Mouse (Mus musculus): ENCODE data around the gene Gm5797.
"Not testable (repeated sequence)": the region's sequence is repeated elsewhere in the genome, so short reads cannot be mapped to it uniquely, and the experiment has no call there.

Gene Gm5797

GRCm38 (mm10) chr14:7332295-7332694 is at the start of gene Gm5797:
Gene Gm5797, minus strand, starts transcription at chr14:7332395.
- not testable (repeated sequence) for DNase-seq (ENCODE audit: low spot score)

DNA sequence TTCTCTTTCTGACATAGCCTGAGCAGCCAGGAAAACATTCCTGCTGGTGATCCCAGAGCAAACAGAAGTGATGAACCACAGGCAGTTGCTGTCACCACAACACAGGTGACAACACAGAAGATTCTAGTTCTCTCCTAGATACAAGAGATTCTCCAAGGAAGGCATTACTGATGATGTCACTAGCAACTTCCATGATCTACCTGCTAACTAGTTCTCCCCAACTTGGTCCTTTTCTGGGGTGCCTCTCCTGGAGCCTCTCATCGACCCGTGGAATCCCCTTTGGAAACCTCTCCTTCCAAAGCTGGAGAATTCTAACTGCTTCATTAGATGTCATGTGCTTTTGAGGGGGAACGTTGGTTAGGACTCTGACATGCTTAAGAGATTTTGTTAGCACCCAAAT is 32.8 kb upstream of the Gm5797 start, which contains the start of gene Gm8374:
Gm8374 (minus strand) TSS at position 101 of the 400 bp plus-strand sequence.
- DNase-seq (ENCODE audit: low spot score), result not testable (repeated sequence)

DNA sequence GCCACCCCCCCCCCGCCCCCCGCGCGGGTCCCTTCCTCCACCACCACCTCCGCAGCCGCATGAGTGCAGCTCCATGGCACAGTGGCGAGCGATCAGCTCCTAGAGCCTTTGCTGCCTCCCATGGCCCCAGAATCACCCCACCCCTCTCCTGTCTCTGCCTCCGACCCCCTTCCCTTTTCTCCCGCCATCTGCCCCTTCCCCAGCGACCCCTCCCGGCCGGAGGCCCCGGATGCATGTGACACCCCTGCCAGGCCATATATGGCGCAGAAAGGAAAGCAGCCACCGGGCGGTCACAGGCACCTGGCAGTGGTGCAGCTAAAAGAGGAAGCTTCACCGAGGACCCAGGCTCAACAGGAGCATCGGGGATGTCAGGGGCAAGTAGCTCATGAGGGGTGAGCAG is 17.1 kb downstream of the Gm5797 start:
- DNase-seq (ENCODE audit: low spot score), result not testable (repeated sequence)

- DNase-seq (ENCODE audit: low spot score), result not testable (repeated sequence)
These were observed 17.5 kb downstream of the Gm5797 start, which contains the start of gene Gm3739 for GRCm38 (mm10) chr14:7314661-7315060. Gene Gm3739, minus strand, starts transcription at chr14:7315049.
